Mouse (Mus musculus): ENCODE measurements around the gene Acads.
"Not testable (repeated sequence)": the region's sequence is repeated elsewhere in the genome, so short reads cannot be mapped to it uniquely, and the experiment has no call there.

Gene Acads

DNA sequence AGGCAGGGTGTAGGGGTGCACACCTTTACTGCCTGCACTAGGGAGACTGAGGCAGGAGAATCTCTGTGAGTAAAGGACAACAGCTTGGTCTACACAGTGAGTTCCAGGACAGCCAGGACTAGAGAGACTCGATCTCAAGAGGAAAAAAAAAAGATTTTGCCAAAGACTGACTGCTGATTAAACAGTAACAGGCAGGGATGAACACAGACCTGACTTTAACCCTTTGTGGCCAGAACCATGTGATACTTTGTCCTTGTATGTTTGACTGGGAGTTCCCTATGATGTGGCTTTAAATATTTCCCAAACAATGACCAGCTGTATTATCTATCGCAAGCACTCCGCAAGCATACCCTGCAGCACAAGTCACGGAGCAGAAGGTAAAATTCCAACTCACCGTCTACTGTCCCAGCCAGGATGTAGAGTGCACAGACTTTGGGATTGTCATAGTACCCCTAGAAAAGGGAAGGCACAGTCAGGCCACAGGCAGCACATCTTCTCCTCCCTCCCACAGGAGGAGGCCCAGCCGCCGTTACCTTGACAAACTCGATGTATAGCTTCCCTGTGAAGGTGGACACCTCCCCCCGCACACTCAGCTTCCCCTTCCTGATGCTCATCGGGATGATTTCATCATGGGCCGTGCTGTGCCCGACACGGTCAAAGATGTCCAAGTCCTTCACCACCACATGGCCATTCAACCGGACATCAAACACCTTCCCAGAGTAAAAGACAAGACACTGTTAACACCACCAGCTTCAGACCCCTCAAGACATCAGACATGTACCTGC, 30.7 kb upstream of the Acads start:
- DNase-seq (ENCODE audit: low read depth, low spot score), result no peak

DNA sequence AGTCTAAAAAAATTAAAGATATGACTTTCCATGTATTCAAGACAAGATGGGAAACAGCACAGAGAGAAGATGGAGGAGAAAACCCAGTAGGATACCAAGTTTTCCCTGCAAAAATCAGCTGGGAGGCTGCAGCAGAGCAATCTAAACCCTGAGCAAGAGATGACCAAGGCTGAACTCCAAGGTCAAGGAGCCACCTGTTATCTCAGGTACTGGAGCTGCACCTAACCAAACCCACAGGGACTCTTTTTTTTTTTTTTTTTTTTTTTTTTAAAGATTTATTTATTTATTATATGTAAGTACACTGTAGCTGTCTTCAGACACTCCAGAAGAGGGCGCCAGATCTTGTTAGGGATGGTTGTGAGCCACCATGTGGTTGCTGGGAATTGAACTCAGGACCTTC, 29.7 kb upstream of the Acads start:
- DNase-seq (ENCODE audit: low read depth, low spot score), result not testable (repeated sequence)

DNA sequence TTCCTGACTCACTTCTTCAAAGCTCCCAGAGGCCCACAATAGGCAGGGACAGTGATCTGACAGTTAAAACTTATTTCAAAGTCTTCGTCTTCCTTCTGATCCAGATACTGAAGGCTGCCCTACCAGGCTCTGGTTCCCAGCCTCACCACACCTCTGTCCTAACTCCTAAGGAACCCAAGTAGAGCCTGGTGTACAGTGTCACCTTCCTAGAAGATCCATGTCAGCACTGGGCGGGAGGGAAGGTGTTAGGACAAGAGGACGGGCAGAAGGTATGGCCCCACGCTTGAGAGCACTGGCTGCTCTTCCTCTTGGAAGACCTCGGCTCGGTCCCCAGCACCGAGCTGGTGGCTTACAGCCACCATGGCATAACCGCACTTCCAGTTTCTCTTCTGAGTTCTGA, 29.2 kb upstream of the Acads start:
- no peak for DNase-seq (ENCODE audit: low read depth, low spot score)

DNA sequence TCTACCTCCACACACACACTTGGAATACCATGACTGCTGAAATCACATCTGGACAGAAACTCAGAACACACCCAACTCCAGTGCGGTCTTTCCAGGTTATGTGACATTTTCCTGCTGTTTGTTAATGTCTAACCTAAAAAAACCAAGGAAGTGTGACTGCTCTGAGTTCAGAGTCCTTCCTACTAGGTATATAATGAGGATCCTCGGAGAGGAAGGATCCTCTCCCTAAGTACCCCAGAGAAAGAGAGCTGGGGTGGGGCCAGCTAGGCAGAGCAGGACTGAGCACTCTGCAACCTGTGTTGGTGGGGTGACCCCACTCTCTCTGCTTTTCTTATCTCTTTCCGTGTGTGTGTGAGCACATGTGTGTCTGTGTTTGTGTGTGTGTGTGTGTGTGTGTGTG, 28.2 kb upstream of the Acads start:
- DNase-seq (ENCODE audit: low read depth, low spot score), result no peak

DNA sequence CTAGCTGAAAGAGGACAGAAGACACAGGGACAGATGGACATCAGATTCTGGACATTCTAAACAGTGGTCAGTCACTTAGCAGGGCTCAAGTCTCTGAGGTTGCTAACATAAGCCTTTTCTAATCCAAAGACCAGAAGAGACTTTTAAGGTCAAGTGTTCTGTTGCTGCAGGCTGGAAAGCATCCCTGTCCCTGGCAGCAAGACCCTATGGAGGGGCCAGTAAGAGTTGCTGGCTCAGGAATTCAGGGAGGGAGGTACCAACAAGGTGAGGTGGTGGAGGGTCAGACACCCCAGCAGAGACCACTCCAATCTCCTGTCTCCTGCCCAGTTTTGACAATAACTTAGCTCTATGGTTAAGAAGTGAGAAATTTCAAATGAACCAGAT, 27.6 kb upstream of the Acads start:
- DNase-seq (ENCODE audit: low read depth, low spot score), result no peak

DNA sequence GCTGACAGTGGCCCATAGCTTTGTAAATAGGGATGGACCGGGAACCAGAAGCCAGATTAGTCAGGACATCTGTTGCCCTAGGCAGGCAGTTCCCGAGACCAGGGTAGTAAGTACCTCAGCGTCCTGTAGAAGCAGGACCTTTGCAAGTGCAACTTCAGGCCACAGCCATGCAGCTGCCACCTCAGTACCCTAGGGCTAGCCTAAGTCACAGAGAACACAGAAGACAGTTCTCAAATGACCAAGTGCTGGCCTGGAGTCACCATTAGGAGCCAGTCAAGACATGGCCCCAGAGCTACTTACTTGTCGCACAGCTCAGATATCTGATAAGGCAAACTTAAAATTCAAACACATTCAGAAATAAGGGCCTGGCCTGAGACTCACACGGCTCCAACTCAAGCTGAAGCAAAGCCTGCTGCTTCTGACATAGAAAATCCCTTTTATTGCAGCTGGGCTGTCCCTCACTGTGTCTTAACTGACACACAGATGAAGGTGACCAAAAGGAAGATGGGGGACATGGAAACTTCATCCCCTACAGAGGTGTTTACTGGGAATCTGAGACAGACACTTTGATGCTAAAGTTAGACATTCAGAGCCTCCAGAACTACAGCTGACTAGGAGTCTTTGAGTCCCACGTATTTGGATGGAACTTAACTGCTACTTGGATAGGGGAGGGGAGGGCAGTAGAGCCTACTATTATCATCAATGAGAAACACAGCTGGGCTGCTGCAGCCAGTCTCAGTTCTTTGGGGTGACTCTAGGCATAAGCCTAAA, 27.0 kb upstream of the Acads start:
- no peak for DNase-seq (ENCODE audit: low read depth, low spot score)

DNA sequence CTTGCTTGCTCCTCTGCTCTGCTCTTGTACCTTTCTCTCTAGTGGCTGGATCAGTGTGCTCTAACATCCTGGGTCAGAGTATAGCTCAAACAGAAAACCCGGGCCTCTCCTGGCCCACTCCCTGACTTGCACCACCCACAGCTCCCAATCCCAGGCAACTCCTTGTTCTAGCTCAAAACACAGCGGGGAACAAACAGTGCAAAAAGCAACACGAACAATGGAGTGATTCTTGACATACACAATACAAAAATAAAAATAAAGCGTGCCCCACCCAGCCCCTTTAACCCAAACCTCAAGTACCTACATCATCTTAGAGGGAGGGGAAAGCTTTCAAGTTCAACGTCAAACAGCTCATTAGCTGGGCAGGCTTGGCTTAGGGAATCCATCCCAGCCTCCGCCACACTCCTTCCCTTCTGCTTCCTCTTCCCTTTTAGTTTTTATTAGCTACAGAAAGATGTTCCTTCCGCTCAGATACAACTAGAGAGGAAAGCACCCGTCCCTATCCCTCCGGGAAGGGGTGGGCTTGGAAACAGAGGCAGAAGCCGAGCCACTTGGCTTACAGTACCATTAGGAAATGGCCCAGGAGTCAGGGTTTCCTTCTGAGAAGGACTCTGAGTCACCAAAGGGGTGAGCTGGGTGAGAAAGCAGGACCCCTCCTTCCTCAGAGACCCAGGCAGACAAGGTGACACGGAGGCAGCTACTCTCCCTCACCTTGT, 26.3 kb upstream of the Acads start:
- DNase-seq (ENCODE audit: low read depth, low spot score), result no peak

DNA sequence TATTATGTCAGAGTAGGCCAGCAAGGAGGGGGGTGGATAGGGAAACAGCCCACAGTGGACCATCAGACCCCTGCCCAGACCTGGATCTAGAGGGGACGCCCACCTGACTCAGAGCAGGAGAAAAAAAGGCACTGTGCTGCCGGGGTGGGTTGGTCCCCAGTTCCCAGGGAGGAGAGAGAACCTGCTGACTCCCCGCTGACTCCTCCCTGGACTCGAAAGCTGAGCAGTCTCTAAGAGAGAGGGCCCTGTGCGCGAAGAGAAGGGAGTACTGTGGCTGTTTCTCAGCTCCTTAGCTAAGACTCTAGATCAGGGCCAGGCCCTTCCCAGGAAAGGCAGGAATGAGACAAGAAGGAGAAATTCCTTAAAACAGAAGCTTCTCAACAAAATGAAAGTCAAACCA, 25.3 kb upstream of the Acads start:
- DNase-seq (ENCODE audit: low read depth, low spot score), result no peak

DNA sequence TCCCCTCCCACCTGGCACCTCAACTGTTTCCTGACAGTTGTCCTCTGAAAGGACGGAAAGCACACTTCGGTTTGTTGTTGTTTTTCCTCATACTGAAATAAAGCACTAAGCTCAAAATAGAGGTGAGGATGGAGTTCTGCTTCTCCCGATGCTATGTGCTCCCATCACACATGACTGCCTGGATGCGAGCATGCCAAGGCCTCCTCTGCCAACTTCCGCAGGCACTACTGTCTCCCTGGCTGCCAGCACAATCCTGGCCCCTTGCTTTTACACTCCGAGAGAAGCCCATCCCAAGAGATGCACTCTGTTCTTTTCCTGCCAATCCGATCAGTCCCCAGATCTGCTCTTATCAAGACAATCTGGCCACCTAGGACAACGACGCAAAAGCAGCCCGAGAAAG, 24.4 kb upstream of the Acads start:
- no peak for DNase-seq (ENCODE audit: low read depth, low spot score)

DNA sequence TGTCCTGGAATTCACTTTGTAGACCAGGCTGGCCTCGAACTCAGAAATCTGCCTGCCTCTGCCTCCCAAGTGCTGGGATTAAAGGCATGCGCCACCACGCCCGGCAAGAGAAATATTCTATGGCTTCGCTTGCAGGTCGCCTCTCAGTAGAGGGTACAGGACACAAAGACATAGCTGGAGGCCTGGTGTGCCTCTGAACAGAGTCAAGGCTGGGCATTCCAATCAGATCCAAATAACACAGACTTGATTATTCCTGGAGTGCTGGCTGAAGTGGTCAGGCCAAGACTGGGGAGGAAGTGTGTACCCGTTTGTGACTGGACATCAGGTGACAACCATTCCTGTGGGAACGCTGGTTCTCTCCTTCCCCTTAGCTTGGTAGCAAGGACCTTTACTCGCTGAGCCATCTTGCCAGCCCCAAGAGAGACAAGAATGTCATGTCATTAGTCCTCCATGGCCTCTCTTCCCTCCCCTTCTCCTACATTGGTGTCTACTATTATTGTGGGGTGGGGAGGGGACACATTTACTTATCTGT, 23.1 kb upstream of the Acads start:
- DNase-seq (ENCODE audit: low read depth, low spot score), result no peak

DNA sequence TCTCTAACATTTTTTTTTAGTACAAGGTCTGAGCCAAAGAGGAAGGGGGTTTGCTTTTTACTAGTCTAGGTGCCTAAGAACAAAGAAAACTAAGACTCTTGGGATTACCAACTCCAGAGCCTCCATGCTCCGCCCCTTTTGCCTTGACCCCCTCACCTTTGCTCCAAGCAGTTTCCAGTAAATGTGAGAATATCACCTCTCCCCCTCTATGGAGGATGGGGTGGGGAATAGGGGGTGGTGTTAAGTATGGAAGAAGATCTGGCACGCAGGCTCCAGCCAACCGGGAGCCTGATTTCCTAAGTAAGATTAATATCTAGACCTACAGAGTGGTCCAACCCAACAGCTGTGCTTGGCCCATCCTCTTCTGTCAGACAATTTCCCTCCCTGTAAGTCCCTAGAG, 21.6 kb upstream of the Acads start:
- DNase-seq (ENCODE audit: low read depth, low spot score), result no peak

DNA sequence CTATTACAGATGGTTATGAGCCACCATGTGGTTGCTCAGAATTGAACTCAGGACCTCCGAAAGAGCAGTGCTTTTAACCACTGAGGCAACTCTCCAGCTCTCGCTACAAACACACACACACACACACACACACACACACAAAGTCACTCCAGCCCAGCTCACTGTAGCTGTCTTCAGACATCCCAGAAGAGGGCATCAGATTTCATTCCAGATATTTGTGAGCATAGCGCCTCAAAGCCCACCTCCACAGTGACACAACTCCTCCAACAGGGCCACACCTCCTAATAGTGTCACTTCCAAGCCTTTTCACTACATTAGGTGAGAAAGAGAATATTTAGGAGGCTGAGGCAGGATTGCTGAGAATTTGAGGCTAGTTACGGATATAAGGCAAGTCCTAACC, 20.0 kb upstream of the Acads start:
- DNase-seq (ENCODE audit: low read depth, low spot score), result no peak

DNA sequence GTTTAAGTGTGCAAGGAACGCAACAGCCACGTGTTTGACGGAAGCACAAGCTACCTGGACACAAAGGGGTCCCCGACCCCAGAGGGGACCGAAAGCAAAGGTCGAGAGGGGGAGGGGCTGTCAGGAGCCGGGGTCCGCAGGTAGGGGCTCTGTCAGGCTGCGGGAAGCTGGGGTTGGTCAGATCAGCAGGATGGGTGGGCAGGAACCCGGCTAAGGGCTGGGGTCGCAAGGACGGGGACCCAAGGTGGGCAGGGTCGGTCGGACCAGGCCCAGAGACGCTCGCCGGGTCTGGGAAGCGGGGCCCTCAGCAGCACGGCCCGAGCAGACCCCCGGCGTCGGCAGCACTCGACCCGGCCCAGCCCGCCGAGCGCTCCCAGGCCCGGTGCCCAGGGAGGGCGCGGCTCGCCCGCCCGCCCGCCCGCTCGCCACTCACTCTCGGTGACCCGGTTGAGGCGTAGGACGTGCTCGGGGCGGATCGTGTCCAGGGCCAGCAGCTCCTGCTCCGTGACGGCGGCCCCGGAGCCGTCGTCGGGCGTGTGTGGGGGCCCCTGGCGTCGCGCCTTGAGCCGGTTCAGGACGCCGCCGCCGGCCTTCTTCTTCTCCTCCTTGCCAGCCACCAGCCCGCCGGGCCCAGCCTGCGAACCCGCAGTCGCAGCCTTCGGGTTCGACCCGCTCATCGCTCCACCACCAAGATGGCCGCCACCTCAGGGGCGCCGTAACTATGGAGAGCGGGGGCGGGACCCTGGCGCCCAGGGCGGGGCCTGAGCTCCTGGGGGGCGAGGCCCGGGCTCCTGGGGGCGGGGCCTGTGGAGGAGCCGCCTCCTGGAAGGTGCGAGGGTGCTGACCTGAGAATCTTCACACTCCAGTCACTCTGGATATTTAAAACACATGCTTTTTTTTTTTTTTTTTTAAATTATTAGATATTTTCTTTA, 15.4 kb upstream of the Acads start, which contains the start of gene Unc119b:
Gene Unc119b, minus strand, starts transcription at position 742 of the 932 bp plus-strand sequence.
- DNase-seq (ENCODE audit: low read depth, low spot score), result peak; percentile 91

DNA sequence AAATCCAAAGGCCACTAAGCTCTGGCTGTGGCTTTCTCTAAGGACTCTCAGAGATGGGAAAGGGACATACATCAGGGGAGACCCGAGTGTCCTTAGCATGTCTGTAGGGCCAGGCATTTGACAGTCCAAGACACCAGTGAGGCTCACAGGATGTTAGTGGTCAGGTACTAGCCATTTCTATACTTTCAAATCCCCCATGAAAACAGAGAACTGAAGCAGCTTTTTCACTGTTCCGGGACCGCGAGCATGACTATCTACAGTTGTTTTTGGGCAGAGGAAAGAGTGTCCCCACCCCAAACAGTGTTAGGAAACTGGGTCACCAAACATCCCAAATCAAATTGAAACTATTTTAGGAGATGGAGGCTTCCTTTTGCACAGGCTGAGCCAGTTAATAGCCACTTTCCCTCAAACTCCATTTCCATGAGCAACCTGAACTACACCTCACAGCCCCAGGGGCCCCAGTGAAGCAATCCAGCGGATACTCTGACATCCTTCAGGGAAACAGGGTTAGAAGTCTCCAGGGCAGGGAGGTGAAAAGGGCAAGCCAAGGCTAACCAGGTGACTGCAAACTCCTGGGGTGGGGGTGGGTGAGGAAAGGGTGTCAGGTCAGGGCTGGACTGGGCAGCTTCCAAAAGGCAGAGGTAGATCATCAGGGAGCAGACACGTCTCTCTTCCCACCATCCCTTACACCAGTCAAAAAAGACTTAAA, 14.4 kb upstream of the Acads start:
- DNase-seq (ENCODE audit: low read depth, low spot score), result peak; percentile 34

DNA sequence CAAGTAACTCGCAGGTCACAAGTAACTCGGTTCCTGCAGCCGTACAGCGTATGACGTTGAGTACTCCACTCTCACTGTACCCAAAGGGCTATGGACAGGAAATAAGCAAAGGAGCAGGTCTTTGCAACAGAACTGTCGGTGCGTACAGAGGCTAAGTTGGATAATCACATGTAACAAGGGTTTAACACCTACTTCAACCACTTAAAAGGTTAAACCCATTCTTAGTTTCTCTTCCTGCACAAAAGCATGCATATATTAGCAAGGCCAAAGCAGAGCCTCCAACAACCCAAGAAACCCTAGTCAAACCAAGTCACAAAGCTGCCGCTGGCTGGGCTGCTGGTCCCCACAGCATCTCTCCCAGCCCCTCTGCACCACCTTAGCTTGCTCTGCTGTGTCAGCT, 13.3 kb upstream of the Acads start:
- peak; percentile 80 for DNase-seq (ENCODE audit: low read depth, low spot score)

DNA sequence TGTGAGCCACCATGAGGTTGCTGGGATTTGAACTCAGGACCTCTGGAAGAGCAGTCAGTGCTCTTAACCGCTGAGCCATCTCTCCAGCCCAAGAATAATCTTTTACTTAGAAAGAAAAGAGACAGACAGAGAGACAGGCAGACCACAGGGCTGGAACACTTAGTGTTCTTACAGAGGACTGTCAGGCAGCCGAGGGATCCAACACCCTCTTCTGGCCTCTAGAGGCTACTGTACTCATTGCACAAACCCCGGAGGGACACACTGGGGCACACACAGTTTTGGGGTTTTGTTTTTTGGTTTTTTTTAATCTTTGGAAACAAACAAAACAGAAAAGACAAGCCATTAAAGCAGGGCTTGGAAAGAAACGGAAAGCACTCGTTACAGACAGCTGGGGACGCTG, 10.2 kb upstream of the Acads start:
- no peak for DNase-seq (ENCODE audit: low read depth, low spot score)

DNA sequence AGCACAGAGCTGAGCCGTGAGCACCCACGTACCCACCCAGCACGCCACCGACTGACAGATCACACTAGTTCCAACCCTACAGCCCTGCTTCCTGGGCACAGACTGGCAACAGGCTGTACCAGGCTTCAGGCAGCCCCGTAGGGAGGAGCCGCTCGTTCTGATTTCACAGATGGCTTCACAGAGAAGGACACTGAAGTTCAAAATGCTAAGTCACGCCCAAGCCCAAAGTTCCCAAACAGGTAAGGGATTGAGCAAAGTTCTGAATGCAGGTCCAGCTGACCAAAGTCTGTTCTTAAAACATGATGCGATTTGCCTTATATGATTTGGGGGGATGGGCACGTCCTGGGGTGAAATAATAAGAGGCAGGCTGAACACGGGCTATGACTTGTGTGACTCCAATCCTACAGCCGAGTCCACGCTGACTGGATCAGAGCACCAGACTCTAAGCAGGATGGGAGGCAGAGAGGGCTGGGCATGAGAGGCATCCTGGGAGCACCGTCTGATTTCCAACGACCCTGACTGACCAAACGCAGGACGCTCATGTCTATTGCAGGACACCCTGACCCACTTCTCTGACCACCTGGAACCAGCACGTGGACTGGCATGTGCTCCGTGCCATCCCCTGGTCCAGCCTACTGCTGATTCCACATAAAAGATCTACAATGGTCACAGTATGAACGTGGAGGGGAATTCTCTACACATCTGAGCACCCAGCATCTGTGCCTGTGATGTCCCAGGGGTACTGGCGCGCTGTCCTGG, 8.5 kb upstream of the Acads start:
- DNase-seq (ENCODE audit: low read depth, low spot score), result no peak

DNA sequence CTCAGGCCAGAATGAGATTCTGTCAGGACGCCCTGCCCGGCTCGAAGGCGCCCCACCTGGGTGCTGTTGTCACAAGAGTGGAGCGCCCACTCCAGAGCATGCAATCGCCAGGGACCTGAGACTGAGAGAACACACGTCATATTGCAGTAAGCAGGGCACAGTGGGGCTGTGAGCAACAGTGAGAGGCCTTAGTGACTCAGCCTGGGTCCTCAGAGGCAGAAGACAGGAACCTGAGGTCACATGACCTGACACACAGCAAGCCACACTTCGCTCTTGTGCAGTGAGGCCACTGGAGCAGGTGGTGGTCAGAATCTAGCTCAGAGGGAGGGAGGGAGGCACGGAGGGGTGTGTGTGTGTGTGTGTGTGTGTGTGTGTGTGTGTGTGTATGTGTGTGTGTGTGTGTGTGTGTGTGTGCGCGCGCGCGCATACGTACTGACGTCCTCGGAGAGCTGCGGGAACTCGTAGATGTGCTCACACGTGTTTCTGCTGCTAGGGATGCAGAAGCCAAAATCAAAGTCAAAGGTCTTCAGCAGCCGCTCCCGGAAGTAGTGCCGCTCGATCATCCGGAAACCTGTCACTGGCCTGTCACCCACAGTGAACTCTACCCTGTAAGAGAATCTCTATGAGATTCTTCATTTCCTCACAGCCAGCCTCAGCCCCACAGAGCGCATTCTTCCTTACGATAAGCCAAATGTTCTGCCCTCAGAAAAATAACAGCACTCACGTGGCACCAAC, 7.6 kb upstream of the Acads start:
- DNase-seq (ENCODE audit: low read depth, low spot score), result peak; percentile 73

Measured in CD4-positive helper T cell, adult 2 months (primary cell).